Mouse (Mus musculus) testis, adult 2 months (tissue): ENCODE data around the gene Mov10.

Experiments used
- CTCF ChIP-seq: fragments of 200-500 bp; IDR thresholded peaks from 2 replicates; pipeline ENCODE4 v1.5.1; 2012; ENCODE audit warnings: low read depth, mild to moderate bottlenecking, inconsistent platforms, low read length, moderate library complexity; ENCODE audit not compliant: control insufficient read depth, insufficient read depth, insufficient replicate concordance
- POLR2A ChIP-seq: fragments of 200-500 bp; IDR thresholded peaks from 2 replicates; pipeline ENCODE4 v1.6.1; 2012; ENCODE audit warnings: low read depth, mild to moderate bottlenecking, inconsistent platforms, low read length, moderate library complexity; ENCODE audit not compliant: control insufficient read depth

GRCm38 (mm10) chr3:104791671-104792070 is 26.7 kb downstream of the Mov10 start:
- TF ChIP-seq POLR2A (no peak), CTCF (no peak)
